Mouse (Mus musculus): ENCODE results near the gene B4galt2.
A peak's percentile ranks its signal among the peaks of the same experiment; 100 is the strongest.

GRCm38 (mm10) chr4:117829260-117830123 lies 53.8 kb downstream of the B4galt2 start:
- TF ChIP-seq POLR2A (IDR thresholded peaks at IDR 0.05; ENCODE audit: control insufficient read depth in 1 of 2, insufficient read depth in 1 of 2, low read depth in 1 of 2, low read length in 2 of 2, poor library complexity in 1 of 2) (no peak), ZKSCAN1 (IDR thresholded peaks at IDR 0.05; ENCODE audit: low read depth, low read length) (no peak), ZC3H11A (IDR thresholded peaks at IDR 0.05; ENCODE audit: low read depth, low read length) (no peak), JUND (IDR thresholded peaks at IDR 0.05; ENCODE audit: low read depth, low read length) (no peak), HCFC1 (IDR thresholded peaks at IDR 0.05; ENCODE audit: low read depth, low read length) (no peak), TCF12 (IDR thresholded peaks at IDR 0.05; ENCODE audit: low read depth, low read length) (peak; percentile 93), CTCF (IDR thresholded peaks at IDR 0.05 in 2 of 3, conservative IDR thresholded peaks at IDR 0.05 in 1 of 3; ENCODE audit: control insufficient read depth in 1 of 3, insufficient read depth in 1 of 3, low read depth in 2 of 3, low read length in 3 of 3, poor library complexity in 1 of 3, severe bottlenecking in 1 of 3) (peak; percentile 51 to 62 (median 52)), GATA1 (IDR thresholded peaks at IDR 0.05; ENCODE audit: low read depth, low read length) (peak; percentile 64; the same call in 1 of the 2 replicates), CHD2 (IDR thresholded peaks at IDR 0.05; ENCODE audit: low read length) (no peak), NELFE (IDR thresholded peaks at IDR 0.05; ENCODE audit: low read depth, low read length) (no peak), SMC3 (IDR thresholded peaks at IDR 0.05; ENCODE audit: low read depth, low read length) (peak; percentile 41), SIN3A (IDR thresholded peaks at IDR 0.05; ENCODE audit: low read length) (peak; percentile 44; the same call in 1 of the 2 replicates)
